Mouse (Mus musculus) spleen, postnatal 0 days (tissue): Measurements from ENCODE around the gene Itfg1. TPM values are rescaled to one million over a fixed set of nuclear protein-coding genes. Genes with fewer than 3 reads are reported as not detected.

Experiments
- polyA plus RNA-seq: library from polyadenylated mRNA; unstranded; fragments of >200 nt; fragmentation: Nextera tagmentation; extraction: Ambion mirVana; gene quantifications from 2 replicates; pipeline ENCODE4 v1.2.1, GENCODE M21; 2015

Gene Itfg1
- 22.7 and 25.8 TPM in 2 replicates for polyA plus RNA-seq

DNA sequence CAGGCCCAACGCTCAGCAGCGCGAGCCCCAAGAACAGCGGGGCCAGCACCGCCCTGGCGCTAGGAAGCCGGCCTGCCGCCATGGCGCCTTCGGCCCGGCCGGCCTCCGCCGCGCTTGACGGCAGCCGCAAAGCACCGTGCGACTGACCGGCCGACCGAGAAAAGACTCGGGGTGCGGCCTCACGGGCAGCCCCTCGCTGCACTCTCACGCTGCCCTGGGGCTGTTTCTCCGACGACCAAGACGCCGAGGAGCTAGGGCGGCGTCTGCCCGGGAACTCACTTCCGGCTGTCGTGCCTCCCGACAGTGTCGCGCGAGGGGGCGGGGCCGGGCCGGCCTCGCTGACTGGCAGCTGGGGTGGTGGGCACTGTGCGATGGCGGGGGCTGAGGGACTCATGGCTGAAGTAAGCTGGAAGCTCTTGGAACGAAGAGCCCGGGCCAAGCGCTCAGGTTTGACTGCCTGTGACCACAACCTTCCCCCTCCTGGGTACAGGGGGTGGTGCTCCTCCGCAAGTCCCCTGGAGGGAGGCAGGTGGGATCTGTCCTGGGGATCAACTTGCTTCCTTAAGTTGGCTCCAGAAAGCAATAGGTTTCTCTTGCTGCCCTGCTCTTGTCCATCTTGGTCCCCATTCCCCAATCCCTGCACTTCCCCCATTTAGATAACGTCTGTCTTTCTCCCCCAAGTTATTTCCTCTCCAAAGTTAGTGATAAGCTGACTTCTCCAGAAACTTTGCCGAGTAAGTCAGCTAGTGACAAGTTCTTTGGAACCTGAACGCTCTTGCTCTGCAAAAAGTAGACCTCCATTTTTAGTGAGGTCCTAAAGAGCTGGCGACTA, at the start of gene Itfg1, which contains the start of gene Phkb:
Itfg1 (minus strand) TSS at position 265 of the 832 bp plus-strand sequence.
Phkb (plus strand) TSS at position 303 of the 832 bp plus-strand sequence.

DNA sequence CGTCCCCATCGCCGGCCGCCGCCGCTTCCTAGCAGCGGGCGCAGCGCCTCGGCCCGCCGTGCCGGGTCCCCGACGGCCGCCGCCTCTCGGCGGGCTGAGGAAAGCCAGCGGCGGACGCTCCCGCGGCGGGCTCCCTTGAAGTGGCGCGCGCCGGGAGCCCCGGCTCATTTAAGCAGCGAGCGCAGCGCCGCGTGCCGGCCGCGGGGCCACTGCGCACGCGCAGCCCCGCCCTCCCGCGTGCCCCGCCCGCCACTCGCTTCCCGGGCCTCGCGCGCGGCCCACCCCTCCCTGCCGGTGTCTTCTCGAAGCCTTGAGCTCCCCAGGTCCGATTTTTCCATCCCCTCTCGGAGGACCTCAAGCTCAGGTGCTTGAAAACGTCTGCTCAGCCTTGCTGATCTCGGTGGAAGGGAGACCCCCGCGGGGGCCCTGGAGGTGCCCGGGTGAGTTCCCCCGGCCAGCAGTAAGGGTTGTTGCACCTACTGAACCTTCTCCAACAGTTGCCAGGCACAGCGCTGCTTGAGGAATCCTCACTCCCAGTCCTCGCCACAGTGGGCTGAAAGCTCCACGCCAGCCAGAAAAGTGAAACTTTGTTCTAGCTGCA, 139.9 kb downstream of the Itfg1 start, which contains the start of gene Neto2:
Neto2 (minus strand) TSS at position 174 of the 601 bp plus-strand sequence.

Other genes starting within 250 kb of the Itfg1 start
- gene Neto2, start 140.0 kb downstream of the Itfg1 start, polyA plus RNA-seq, result 1.0 and 1.1 TPM in 2 replicates
- gene Phkb, start within 50 bp of the Itfg1 start, polyA plus RNA-seq, result 16.6 and 20.3 TPM in 2 replicates